Mouse (Mus musculus) thymus, adult 2 months (tissue): ENCODE measurements around the gene Sun1.

Experiments used
- CTCF ChIP-seq: fragments of 200-500 bp; IDR thresholded peaks from 2 replicates; pipeline ENCODE4 v1.5.1; 2012; ENCODE audit warnings: mild to moderate bottlenecking, control low read depth, low read length, moderate library complexity, borderline replicate concordance; ENCODE audit not compliant: control insufficient read depth, poor library complexity, insufficient read depth; ENCODE audit errors: extremely low read depth
- POLR2A ChIP-seq: fragments of 200-500 bp; IDR thresholded peaks from 2 replicates; pipeline ENCODE4 v1.6.1; 2012; ENCODE audit warnings: mild to moderate bottlenecking, low read length, control low read depth, moderate library complexity; ENCODE audit not compliant: control insufficient read depth, poor library complexity, insufficient read depth; ENCODE audit errors: extremely low read depth

DNA sequence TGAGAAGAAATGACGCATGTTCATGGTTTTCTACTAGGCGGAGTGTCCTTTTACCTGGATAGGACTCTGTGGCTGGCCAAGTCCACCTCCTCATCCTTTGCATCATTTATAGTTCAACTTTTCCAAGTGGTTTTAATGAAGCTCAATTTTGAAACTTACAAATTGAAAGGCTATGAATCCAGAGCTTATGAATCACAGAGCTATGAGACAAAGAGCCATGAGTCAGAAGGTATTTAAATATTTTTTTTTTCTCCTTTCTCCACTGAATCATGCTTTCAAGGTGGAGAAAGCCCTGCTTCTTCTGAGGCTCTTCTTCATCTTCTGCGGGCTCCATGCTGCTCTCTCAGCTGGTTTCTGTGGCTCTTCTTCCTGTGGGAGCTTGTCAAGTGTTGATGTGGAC is 29.3 kb downstream of the Sun1 start:
- TF ChIP-seq CTCF = no peak
- TF ChIP-seq POLR2A = no peak
